Mouse (Mus musculus): ENCODE measurements around the gene Dclk1.

Dclk1 gene

DNA sequence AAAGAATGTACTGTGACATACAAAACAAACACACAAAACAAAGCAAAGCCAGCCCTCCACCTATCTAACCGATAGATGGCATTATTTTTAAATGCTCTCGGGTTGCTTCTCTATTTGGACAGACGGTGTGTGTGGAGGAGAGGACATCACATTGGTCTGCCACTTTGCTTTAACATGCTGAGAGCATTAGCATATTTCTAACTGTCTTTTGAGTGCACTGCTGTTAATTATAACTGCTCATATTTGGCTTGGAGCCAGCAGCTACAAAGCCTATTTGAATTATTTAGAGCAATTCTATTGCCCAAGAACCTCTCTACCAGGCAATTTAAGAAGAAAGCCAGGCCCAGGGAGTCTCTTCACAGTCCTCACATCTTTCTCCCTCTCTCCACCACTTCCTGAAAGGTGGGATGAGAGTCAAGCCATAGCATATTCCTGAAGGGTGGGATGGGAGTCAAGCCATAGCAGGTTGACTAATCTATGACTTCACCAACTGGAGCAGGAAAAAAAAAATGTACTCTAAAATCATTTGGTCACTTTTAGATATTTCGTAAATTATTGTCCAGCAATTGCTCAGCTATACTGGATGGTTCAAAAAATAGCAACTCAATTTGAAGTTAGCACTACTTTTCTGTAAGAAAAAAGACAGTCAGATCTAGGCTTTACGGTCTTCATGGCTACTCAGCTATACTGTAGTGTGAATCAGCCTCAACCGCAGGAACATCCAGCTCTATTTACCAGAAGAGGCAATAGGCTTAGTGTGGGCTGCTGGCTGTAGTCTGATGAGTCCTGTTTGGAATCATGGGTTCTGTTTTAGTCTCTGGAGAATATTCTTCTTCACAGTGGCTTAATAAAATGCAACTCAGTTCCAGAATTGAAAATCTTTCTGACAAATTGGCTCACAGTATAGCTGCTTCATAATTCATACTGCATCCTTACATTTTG, 155.9 kb downstream of the Dclk1 start:
- DNase-seq (ENCODE audit: low spot score) = no peak

DNA sequence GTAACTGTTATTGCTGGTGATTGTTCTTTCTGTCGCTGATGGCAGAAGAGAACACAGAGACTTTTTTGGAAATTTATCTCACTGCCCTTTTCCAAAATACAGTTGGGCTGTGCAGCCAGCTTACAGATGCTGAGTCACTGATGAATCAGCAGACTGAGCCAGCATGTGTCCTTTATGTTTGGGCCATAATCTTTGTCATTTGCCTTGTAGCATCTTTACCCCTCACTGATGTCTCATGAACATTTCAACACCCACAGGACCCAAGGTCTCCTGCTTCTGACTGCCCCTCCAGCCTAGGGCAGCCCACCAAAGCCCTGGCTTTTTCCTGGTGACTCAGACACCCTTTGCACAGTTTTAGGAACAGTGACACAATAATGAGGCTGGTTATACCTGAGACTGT, 159.1 kb downstream of the Dclk1 start:
- no peak for DNase-seq (ENCODE audit: low spot score)

DNA sequence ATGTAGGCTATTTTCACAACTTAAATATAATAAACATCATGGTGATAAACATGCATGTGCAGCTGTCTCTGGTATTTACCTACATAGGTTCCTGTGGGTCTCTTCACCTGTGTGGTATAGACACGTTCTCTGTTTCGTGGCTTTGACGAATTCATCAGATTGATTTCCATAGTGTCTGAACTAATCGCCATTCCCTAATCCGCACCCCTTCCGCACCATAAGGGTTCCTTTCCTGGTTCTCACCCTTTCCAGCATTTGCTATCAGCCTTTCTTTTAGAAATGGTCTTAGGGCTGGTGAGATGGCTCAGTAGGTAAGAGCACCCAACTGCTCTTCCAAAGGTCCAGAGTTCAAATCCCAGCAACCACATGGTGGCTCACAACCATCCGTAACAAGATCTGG, 162.6 kb downstream of the Dclk1 start:
- DNase-seq (ENCODE audit: low spot score) = no peak

DNA sequence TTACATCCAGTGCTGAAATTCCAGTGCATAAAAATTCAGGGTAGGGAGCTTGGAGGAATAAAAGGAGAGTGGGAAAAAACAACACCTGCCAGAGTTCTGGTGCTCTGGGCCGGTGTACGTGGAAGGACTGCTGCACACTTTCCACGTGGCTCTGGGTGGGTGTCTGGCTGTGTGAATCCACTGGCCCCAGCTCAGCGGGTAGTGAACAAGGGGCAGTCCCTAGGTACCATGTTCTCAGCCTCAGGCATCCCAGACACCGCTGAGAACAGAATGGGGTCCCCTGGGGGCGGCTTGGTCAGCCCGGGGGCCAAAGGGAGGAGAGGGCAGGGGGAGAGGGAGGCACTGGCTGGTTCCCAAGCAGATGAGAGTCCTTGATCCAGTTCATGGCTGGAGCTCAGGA, 164.5 kb downstream of the Dclk1 start:
- DNase-seq (ENCODE audit: low spot score) = no peak

DNA sequence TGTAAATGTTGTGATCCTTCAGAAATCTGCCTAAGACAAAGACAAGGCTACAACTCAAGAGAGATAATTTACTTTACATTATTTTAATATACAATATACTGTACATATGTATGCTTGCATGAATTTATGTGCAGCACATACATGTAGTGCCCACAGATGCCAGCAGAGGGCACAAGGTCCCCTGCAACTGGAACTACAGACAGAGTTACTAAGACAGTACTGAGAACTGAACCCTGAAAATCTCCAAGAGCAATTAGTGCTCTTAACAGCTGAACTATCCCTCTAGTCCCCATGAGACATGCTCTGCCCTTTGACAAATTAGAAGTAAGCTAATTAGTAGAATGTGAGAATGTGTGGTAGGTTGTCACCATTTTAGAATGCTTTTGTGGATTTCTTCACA, 169.4 kb downstream of the Dclk1 start:
- no peak for DNase-seq (ENCODE audit: low spot score)

DNA sequence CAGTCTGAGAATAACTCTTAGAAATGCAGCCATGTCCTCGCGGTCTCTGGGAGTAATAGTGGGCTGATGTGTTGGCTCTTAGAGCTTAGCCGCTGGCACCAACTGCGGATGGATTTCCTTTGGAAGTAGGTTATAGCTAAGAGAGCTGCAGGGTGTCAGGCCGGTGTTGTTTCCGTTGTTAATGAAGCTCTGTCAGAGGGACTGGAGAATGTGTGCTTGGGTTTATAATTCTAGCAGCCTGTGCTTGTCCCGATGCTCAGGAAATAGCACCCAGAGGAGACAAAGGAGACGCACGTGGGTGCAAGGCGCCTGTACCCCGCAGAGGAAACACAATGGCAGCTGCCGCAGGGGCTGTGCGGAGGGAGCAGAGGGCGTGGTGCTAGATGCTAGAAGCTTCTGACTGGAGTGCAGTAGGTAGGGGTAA, 173.4 kb downstream of the Dclk1 start:
- no peak for DNase-seq (ENCODE audit: low spot score)

DNA sequence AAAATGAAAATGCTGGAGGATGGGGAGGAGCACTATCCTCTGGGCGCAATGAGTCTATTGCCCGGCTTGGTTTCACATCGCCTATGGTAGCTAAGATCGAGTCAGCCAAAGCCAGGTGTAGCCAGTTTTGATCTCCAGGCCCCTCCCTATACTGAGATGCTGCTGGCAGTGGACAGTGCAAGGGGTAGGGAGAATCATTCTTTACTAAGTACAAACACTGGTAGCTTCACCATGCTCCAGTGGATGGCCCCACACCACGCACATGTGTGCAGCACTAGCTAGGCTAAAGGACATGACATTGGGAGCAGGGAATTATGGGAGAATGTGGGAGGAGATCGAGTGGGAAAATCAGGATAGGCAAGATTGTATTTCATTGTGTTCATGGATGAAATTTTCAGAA, 176.7 kb downstream of the Dclk1 start:
- DNase-seq (ENCODE audit: low spot score) = no peak

DNA sequence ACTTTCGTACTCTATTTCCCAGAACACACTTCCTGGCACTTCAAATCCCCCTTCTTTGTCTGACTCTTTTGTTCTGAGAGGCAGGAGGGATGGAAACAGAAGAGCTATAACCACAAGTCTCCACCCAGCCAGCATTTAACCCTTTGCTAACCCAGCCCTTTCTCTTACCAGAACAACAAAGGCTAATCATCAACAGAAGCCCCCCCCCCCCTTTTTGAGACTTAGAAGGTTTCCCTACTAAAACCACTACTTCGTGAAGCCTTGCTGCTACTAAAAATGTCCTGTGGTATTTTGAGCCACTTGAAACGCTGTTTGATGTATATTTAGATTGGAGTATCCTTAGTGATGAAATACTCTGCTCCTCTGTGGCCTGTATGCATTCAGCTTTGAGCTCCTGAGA, 177.2 kb downstream of the Dclk1 start:
- DNase-seq (ENCODE audit: low spot score) = no peak

DNA sequence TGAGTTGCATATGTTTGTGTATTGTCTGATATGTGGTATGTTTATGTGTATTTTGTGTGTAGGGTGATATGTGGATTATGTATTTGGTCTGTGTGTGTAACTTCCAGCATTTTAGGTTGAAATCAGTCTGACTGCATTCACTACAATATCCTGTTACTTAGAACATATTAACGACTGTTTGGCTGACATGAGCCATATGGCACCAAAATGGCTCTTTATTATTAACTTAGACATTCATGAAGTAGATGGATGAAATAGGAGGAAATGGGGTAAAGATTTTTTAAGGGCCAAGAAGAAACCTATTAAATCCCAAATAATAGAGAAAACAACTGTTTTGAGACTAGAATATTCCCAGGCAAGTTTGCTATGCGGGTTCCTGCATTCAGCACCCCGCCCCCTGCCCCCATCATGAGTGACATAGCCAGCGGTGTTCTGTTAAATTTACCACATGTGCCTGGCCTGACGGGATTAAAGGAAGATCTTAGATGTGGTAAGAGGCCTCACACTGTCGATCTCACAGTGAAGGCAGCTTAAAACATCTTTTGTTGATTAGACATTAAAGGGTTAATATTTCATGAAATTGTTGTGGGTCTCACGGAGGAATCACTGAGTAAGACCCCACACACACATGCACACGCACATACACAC, 178.4 kb downstream of the Dclk1 start:
- no peak for DNase-seq (ENCODE audit: low spot score)

DNA sequence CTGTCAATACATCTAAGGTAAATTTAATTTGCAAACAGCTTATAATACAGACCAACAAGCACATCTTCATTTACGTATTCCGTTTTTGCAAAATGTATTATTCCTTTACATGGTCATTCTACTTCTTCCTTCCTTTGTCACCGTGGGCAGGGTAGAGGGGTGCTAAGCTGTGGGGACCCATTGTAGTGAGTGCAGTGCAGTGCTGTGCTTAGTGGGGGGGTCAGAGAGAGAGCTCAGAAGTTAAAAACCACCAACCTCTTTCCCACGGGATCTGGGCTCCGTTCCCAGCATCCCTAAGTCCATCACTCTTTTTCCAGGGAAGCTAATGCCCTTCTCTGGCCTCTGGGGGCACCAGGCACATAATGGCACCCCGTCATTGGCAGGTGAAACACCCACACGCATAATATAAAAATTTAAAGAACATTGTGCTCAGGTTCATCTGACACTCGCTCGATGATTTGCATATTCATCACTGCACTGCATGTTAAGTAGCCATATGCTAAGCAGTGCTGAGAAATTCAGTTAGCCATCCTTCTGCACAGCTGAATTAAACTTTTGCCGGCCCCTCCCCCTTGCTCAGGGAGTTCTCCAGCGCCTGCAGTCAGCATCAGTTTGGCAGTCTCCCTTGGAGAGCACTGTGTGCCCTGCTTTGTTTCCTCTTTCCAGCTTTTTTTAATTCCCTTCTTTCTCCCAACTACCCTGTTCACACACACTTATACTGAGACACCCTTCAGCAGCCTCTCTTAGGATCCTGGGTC, 181.7 kb downstream of the Dclk1 start:
- no peak for DNase-seq (ENCODE audit: low spot score)

DNA sequence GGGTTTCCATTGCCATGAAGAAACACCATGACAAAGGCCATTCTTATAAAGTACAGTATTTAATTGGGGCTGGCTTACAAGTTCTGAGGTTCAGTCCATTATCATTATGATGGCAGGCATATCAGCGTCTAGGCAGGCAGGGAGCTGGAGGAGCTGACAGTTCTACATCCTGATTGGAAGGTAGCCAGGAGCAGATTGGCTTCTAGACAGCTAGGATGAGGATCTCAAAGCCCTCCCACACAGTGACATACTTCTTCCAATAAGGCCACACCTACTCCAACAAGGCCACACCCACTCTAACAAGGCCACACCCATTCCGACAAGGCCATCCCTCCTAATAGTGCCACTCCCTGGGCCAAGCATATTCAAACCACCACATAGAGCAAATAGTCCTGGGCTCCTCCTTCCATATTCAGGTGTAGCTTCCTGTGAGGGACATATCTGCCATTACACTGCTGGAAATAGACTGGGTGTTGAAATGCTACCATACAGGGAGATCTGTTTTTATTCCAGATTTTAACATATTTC, 187.9 kb downstream of the Dclk1 start:
- no peak for DNase-seq (ENCODE audit: low spot score)

DNA sequence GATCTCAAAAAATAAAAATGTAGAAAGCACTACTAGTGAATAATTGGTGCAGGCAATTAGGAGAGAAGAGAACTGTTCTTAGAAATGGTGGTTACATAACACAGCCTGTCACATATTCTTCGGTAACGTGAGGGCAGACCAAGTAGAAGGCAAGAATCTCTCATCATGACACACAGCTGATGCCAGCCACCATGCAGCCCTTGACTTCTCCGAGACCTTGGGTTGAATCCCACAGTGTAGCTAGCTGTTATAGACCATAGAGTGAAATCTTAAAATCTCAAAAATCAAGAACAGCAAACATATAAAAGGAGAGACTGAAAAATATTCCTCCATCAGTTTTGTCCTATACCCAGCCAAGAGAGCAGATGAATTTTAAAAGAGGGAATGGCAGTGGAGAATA, 189.1 kb downstream of the Dclk1 start:
- DNase-seq (ENCODE audit: low spot score) = no peak

DNA sequence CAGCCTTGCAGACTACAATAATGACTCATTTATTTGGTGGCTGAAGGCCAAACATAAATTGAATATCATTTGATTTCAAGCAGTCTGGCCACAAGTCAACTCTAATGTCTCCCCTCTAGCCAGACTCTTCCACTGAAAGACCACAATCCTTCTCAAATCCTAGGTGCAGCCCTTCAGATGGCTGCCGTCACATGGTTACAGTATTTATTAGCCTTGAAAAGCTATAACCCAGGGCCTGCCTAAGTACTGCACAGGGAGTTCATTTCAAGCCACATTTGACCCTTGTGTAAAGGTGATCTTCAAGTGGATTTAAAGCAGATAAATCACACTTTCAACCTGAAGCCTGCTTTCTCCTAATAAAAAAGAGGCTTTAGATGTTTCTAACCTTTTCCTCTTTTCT, 192.1 kb downstream of the Dclk1 start:
- DNase-seq (ENCODE audit: low spot score) = no peak

DNA sequence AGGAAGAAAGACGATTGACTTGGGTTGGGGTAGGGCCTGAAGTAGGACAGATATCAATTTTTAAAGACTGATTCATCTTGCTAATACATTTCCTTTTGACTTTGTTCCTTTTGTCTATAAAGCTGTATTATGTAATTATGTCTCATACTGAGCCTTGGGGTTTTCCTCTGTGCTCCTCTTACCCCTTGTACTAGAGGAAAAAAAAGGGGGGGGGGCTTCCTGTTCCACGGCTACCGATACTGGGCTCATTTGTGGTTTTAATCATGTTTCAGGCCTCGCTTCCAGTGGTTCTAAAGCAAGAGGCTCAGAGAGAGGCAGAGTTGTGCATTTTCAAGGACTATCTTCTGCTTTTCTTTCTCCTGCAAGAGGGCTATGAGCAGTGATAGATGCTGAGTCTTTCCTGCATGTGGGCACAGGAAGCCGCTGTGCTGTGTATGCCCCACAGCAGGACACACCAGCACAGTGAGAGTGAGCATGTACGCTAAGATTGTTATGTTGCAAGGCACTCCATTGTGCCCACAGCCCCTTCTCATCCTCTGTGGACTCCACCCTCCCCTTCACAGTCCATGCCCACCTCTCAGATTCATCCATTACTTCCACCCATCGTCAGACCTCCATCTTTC, 196.8 kb downstream of the Dclk1 start:
- DNase-seq (ENCODE audit: low spot score) = no peak

DNA sequence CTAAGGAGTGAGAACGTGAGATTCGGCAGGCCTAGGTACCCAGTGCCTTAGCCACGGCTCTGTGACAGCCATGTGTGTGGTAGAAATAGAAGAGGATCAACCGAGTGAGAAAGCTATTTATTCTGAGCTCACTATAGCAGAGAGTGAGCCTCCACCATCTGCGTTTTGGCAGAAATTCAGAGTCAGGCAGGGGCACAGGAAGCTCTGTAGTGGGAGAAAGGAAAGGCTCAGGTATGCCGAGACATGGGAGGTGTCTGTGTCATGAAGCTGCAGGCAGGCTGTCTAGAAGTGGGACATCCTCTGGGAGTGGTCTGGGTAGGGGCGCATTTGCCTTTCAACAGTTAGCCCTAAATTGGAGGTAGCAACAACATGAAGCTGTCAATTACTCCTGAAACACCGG, 198.2 kb downstream of the Dclk1 start:
- no peak for DNase-seq (ENCODE audit: low spot score)

DNA sequence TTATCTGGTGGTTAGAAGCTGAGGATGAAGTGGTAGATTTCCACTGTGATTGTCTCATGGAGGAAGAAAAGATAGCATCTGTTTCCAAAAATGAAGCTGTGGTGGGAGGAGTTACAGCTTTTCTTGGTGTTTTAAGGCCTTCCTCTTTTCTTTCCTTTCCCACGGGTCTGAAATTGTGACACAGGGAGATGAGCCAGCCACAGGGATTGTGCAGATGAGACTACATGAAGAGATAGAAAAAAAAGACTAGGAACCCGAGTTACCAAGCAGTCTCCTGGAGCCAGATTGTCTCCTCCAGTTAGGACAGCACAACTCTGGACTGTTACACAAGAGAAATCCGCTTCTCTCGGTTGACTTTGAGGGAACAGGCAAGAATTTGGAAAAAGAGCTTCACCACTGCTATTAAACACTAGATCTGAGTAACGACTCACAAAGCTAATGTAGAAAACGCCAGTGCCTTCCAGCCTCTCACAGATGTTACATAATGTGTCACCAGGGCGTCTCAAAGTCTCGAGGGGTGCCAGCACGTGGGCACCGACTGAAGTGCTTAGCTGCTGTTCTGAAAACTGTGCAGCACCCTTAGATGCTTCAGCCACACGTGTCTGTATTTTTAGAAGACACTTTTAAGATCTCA, 200.0 kb downstream of the Dclk1 start:
- no peak for DNase-seq (ENCODE audit: low spot score)

DNA sequence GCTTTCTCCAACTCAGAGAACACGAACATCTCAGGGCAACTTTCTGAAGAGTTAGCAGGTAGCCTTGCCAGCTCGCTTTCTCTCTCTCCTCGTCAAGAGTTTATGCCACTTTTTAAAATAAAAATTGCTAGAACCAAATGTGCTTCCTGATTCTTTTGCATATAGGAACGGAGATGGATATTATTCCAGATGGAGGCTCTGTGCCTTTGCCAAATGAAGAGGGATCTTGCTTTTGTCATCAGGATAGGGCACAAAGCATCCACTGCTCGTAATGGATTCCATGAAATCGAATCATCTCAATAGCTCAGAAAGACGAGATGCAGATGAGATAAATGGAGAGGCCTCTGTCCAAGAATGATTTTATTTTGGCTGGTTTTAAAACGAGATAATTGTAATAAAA, 201.1 kb downstream of the Dclk1 start:
- DNase-seq (ENCODE audit: low spot score) = no peak

DNA sequence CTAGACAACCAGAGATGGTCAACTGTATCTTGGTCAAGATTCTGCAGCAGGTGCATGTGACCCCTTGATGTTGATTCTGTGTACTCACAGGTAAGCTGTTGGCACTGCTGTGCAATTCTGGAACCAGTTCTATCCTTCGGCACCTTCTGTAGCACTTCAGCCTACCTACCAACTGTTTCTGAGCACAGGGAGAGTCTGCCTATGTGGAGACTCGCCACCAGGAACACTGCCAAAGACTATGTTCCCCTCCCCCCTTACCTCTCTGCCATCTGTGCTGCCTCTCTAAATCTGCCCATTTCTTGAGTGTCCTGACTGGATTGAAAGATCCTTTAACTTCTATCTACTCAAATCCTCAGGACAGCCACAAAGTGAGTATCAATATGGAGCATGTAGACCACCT, 201.6 kb downstream of the Dclk1 start:
- no peak for DNase-seq (ENCODE audit: low spot score)

DNA sequence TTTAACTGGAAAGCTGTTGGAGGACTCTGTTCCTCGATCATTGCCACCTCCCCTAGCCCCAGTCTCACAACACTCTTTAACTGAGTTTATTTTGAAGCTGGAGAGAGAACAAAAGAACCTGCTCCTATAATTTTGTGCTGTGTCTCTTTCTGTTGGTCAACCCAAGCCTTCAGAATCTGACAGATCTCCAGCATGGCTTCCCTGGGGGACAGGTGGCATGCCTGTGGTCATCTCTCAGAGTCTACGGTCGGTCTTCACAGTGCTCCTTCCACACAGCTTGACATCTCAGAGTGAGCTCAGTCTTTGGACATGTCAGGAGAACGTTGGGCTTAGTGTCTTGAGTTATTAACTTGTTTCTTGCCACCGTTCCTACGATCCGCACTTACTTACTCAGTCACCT, 204.5 kb downstream of the Dclk1 start:
- no peak for DNase-seq (ENCODE audit: low spot score)

DNA sequence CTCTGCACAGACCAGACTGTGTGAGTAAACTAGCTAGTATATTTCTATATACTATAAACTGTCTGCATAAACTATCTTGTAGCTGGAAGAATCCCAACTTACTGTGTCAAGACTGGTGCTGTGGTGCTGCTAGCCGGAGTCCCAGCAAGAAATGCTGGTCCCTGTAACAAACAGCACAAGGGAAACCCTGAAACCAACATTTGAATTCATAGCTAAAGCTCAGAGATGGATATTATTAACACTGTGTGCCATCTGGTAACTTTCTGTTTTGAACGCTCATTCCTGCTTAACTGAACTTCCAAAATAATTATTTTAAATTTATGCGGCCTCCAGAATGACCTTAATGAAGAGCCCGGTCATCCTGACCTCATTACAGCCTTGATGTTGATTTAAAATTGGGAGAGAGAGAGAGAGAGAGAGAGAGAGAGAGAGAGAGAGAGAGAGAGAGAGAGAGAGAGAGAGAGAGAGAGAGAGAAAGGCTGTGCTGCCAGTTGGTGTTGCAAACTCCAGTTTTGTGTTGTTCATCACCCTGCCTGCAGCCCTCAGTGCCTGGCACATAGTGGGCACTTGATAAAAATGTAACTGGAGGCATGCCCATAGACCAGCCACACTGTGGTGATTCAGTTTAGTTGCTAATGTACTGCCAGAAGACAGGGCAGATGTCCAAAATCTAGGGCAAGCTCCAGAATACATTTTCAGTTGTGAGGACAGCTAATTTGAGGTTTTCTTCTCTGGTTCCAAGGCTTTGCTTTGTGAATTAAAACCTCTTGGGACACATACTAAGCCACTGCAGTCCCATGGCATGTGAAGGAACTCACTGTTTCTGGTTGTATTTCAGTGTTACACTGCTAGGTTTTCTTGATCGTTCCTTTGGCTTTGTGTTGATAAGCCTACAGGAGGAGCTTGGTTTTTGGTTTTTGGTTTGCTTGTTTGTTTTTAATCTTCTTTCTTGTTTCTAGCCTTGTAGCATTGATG, 205.6 kb downstream of the Dclk1 start:
- no peak for DNase-seq (ENCODE audit: low spot score)

Measured in urinary bladder, postnatal 14 days (tissue).